10 mouse cellular contexts compared by ENCODE assay signal in genomic region chr7:132965707-132966106, GRCm38 (mm10).
"Had no signal": no experiment of that assay in that cellular context is flagged by ENCODE, and none has a peak within 500 bp of the region (broad histone marks: within the 10 kb centered on the region; RNA-seq: fewer than 3 reads in every experiment).

No protein-coding gene starts in this region.

- H3K36me3 ChIP-seq: neural tube, embryonic 15.5 days had no signal

- H3K4me1 ChIP-seq: limb, embryonic 15.5 days; lung, embryonic 15.5 days; midbrain, embryonic 12.5 days; neural tube, embryonic 15.5 days had no signal

- DNase-seq: kidney, postnatal 25 days; right cerebral cortex, adult 18-20 months; right cerebral cortex, postnatal 25 days had no signal

- H3K9ac ChIP-seq: kidney, embryonic 15.5 days; limb, embryonic 15.5 days; liver, embryonic 12.5 days; lung, embryonic 15.5 days; midbrain, embryonic 12.5 days; neural tube, embryonic 15.5 days had no signal

- ATAC-seq: liver, embryonic 12.5 days had no signal

- H3K9me3 ChIP-seq: kidney, embryonic 15.5 days; limb, embryonic 15.5 days; liver, embryonic 12.5 days; lung, embryonic 15.5 days; midbrain, embryonic 12.5 days; neural tube, embryonic 15.5 days had no signal

- H3K27ac ChIP-seq: kidney, embryonic 15.5 days; limb, embryonic 15.5 days; liver, embryonic 12.5 days; lung, embryonic 15.5 days; midbrain, embryonic 12.5 days; neural tube, embryonic 15.5 days had no signal

- H3K4me2 ChIP-seq: kidney, embryonic 15.5 days; limb, embryonic 15.5 days; liver, embryonic 12.5 days; lung, embryonic 15.5 days; midbrain, embryonic 12.5 days; neural tube, embryonic 15.5 days had no signal

- H3K27me3 ChIP-seq: kidney, embryonic 15.5 days; limb, embryonic 15.5 days; liver, embryonic 12.5 days; lung, embryonic 15.5 days; midbrain, embryonic 12.5 days; neural tube, embryonic 15.5 days had no signal

- H3K4me3 ChIP-seq: kidney, embryonic 15.5 days; limb, embryonic 15.5 days; liver, embryonic 12.5 days; lung, embryonic 15.5 days; midbrain, embryonic 12.5 days; myocyte; neural tube, embryonic 15.5 days had no signal
